Comparison of ENCODE assay signal across 8 mouse cellular contexts in genomic region chr17:35918276-35919059, GRCm38 (mm10). TPM values are rescaled to one million over a fixed set of nuclear protein-coding genes. Genes with fewer than 3 reads are reported as not detected.
DNase-seq lines count a peak whose midpoint lies in the region; ATAC-seq lines count a peak whose summit lies in the region.

No protein-coding gene starts in this region.

- H3K9me3 ChIP-seq in embryonic facial prominence, embryonic 13.5 days = no peaks in the 10 kb centered on the region
- H3K9me3 ChIP-seq in hindbrain, embryonic 13.5 days = no peaks in the 10 kb centered on the region
- H3K9me3 ChIP-seq in limb, embryonic 15.5 days = no peaks in the 10 kb centered on the region

- DNase-seq in frontal cortex, postnatal 36 days (ENCODE audit: low spot score in 2 of 2) = peak; percentile 37 to 44
- peak; percentile 56 for DNase-seq in T-cell, adult 2 months (ENCODE audit: low spot score)
- peak; percentile 58 to 63 for DNase-seq in natural killer cell, adult 2 months (ENCODE audit: low spot score in 2 of 2)
- DNase-seq in right cerebral cortex, postnatal 14 days = no peak

- peak overlapping the region; percentile 97 for H3K9ac ChIP-seq in embryonic facial prominence, embryonic 13.5 days
- H3K9ac ChIP-seq in hindbrain, embryonic 13.5 days = peak overlapping the region; percentile 98
- H3K9ac ChIP-seq in limb, embryonic 15.5 days = peak overlapping the region; percentile 85

- H3K4me1 ChIP-seq in embryonic facial prominence, embryonic 13.5 days = peaks cover 26% of the 10 kb centered on the region
- peaks cover 47% of the 10 kb centered on the region for H3K4me1 ChIP-seq in hindbrain, embryonic 13.5 days (replicated peaks)
- H3K4me1 ChIP-seq in limb, embryonic 15.5 days = peaks cover 24% of the 10 kb centered on the region

- no peak for ATAC-seq in frontal cortex, adult (ENCODE audit: low TSS enrichment)
- no peak for ATAC-seq in embryonic facial prominence, embryonic 13.5 days (ENCODE audit: insufficient number of reproducible peaks, insufficient read depth, low FRiP score, low TSS enrichment, low read depth)
- no peak for ATAC-seq in hindbrain, embryonic 13.5 days (ENCODE audit: low FRiP score)
- no peak for ATAC-seq in limb, embryonic 15.5 days (ENCODE audit: insufficient number of reproducible peaks, low FRiP score, low TSS enrichment, low read depth)

- H3K27ac ChIP-seq in embryonic facial prominence, embryonic 13.5 days = peak overlapping the region; percentile 97
- H3K27ac ChIP-seq in hindbrain, embryonic 13.5 days = peak overlapping the region; percentile 99
- peak overlapping the region; percentile 96 for H3K27ac ChIP-seq in limb, embryonic 15.5 days

- peak overlapping the region; percentile 93 for H3K4me2 ChIP-seq in embryonic facial prominence, embryonic 13.5 days
- peak overlapping the region; percentile 83 for H3K4me2 ChIP-seq in hindbrain, embryonic 13.5 days
- H3K4me2 ChIP-seq in limb, embryonic 15.5 days = peak overlapping the region; percentile 64

- peak overlapping the region; percentile 72 for H3K4me3 ChIP-seq in embryonic facial prominence, embryonic 13.5 days
- peak overlapping the region; percentile 75 for H3K4me3 ChIP-seq in hindbrain, embryonic 13.5 days
- H3K4me3 ChIP-seq in limb, embryonic 15.5 days = peak overlapping the region; percentile 71

- H3K36me3 ChIP-seq in embryonic facial prominence, embryonic 13.5 days = peaks cover 12% of the 10 kb centered on the region
- peaks cover 8% of the 10 kb centered on the region for H3K36me3 ChIP-seq in hindbrain, embryonic 13.5 days
- H3K36me3 ChIP-seq in limb, embryonic 15.5 days = peaks cover 12% of the 10 kb centered on the region

- under 1% methylated on average over 11 of the region's 11 CpGs for WGBS in embryonic facial prominence, embryonic 13.5 days
- under 1% methylated on average over 11 of the region's 11 CpGs for WGBS in hindbrain, embryonic 13.5 days
- WGBS in limb, embryonic 15.5 days = 0% methylated on average over 11 of the region's 11 CpGs

- H3K27me3 ChIP-seq in embryonic facial prominence, embryonic 13.5 days = no peaks in the 10 kb centered on the region
- no peaks in the 10 kb centered on the region for H3K27me3 ChIP-seq in hindbrain, embryonic 13.5 days
- H3K27me3 ChIP-seq in limb, embryonic 15.5 days = no peaks in the 10 kb centered on the region

RNA-seq across cellular contexts. Expression of gene Ppp1r10, which starts 2.2 kb away (rescaled TPM):
- 40.1 and 44.3 TPM in 2 replicates for polyA plus RNA-seq in embryonic facial prominence, embryonic 13.5 days (2015; fragmentation: Nextera tagmentation; extraction: Ambion mirVana)
- 46.0 and 47.2 TPM in 2 replicates for polyA plus RNA-seq in hindbrain, embryonic 13.5 days (2015; fragmentation: Nextera tagmentation; extraction: Ambion mirVana)
- polyA plus RNA-seq in limb, embryonic 15.5 days (2015; fragmentation: Nextera tagmentation; extraction: Ambion mirVana) = 35.0 and 40.1 TPM in 2 replicates

RNA-seq across cellular contexts. Expression of gene Mrps18b, which starts 2.3 kb away (rescaled TPM):
- 60.2 and 69.9 TPM in 2 replicates for polyA plus RNA-seq in embryonic facial prominence, embryonic 13.5 days (2015; fragmentation: Nextera tagmentation; extraction: Ambion mirVana)
- 46.8 and 54.7 TPM in 2 replicates for polyA plus RNA-seq in hindbrain, embryonic 13.5 days (2015; fragmentation: Nextera tagmentation; extraction: Ambion mirVana)
- polyA plus RNA-seq in limb, embryonic 15.5 days (2015; fragmentation: Nextera tagmentation; extraction: Ambion mirVana) = 72.4 and 77.1 TPM in 2 replicates

RNA-seq across cellular contexts. Expression of gene Atat1, which starts 8.6 kb away (rescaled TPM):
- 136 and 151 TPM in 2 replicates for polyA plus RNA-seq in embryonic facial prominence, embryonic 13.5 days (2015; fragmentation: Nextera tagmentation; extraction: Ambion mirVana)
- polyA plus RNA-seq in hindbrain, embryonic 13.5 days (2015; fragmentation: Nextera tagmentation; extraction: Ambion mirVana) = 434 and 438 TPM in 2 replicates
- 58.9 and 59.1 TPM in 2 replicates for polyA plus RNA-seq in limb, embryonic 15.5 days (2015; fragmentation: Nextera tagmentation; extraction: Ambion mirVana)

RNA-seq across cellular contexts. Expression of gene 2310061I04Rik, which starts 21.2 kb away (rescaled TPM):
- 24.7 and 30.1 TPM in 2 replicates for polyA plus RNA-seq in embryonic facial prominence, embryonic 13.5 days (2015; fragmentation: Nextera tagmentation; extraction: Ambion mirVana)
- 45.8 and 48.7 TPM in 2 replicates for polyA plus RNA-seq in hindbrain, embryonic 13.5 days (2015; fragmentation: Nextera tagmentation; extraction: Ambion mirVana)
- polyA plus RNA-seq in limb, embryonic 15.5 days (2015; fragmentation: Nextera tagmentation; extraction: Ambion mirVana) = 18.0 and 23.0 TPM in 2 replicates

RNA-seq across cellular contexts. Expression of gene Dhx16, which starts 38.8 kb away (rescaled TPM):
- 40.9 and 53.5 TPM in 2 replicates for polyA plus RNA-seq in embryonic facial prominence, embryonic 13.5 days (2015; fragmentation: Nextera tagmentation; extraction: Ambion mirVana)
- 28.6 and 35.3 TPM in 2 replicates for polyA plus RNA-seq in hindbrain, embryonic 13.5 days (2015; fragmentation: Nextera tagmentation; extraction: Ambion mirVana)
- polyA plus RNA-seq in limb, embryonic 15.5 days (2015; fragmentation: Nextera tagmentation; extraction: Ambion mirVana) = 36.8 and 41.3 TPM in 2 replicates
